Mouse (Mus musculus): ENCODE data around the gene Atpaf1.

Gene Atpaf1

DNA sequence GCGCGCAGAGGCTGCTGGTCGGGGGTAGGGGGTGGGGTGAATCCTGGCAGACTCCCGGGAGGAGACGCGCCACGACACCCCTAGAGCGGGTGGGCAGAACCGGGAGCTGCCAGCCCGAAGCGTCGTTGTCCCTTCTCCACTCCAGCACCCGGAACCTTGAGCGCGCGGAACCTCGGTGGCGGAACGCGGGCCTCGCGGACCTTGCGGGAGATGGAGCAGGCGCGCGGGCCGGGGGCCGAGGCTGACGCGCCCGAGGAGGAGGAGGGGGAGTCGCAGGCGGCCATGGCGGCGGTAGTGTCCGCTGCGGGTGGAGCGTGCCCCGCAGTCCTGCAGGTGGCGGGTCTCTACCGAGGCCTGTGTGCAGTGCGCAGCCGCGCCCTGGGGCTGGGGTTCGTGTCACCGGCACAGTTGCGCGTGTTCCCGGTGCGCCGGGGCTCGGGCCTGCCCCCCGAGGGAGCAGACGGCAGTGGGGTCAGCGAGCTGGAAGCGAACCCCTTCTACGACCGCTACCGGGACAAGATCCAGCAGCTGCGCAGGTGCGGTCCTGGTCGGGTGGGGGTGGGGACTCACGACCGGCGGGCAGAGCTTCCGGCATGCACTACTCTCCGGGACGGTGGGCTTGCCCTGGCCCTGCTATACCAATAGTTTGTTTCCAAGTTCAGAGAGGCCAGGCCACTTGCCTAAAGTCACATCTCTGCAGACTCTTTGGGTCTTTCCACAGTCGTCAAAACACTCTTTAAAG is at the start of gene Atpaf1:
Gene Atpaf1 (plus strand): TSS at position 44 of the 742 bp plus-strand sequence.
- in situ Hi-C loops (cut with MboI; ENCODE audit: low sequenced_read_pairs), result no loop called here

DNA sequence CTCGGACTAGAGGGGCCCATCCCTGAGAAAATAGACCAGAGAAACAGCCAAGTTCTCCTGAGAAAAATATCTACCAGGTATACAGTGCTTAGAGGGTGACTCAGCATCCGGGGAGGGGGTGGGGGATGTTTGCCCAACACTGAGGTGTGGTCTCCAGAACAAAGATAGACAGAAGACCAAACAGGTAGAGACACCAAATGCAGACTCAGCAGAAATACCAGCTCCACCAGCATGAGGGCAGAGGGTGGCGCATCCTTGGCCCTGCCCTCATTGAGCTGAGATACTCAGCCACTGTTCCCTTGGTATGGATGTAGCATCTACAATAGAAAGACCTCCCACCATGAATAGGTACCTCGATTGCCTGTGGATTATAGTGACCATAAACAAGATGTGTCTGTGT is 49.7 kb upstream of the Atpaf1 start:
- in situ Hi-C loops (cut with MboI; ENCODE audit: low sequenced_read_pairs), result loop anchor here (10.0 kb wide), 1 partner anchor 250 kb away; no protein-coding TSS in a partner anchor

DNA sequence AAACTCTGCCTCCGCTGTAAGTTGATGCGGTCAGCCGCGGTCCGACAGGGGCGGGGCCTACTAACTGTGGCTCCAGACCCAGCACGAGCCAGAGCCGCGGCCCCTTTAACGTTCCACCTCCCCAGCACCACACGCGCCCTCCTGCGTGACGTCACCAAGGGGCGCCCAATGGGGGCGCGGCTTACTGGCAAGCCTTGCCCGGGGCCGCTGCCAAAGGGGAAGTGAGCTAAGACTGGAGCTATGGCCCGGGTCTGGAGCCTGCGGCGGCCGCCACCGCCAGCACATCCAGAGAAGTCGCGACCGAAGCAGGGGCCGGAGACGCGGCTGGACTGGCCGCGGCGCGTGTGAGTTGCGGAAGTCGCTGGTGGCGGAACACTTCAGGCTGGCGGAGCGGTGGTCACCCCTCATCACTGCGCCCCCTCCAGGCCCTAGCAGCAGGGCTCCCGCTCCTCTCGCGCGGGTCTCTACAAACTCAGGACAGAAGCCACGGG is 47.0 kb upstream of the Atpaf1 start, which contains the start of gene Efcab14:
Gene Efcab14 (plus strand): TSS at position 194 of the 491 bp plus-strand sequence.
- in situ Hi-C loops (cut with MboI; ENCODE audit: low sequenced_read_pairs), result loop anchor here (10.0 kb wide), 1 partner anchor 247 kb away; no protein-coding TSS in a partner anchor

DNA sequence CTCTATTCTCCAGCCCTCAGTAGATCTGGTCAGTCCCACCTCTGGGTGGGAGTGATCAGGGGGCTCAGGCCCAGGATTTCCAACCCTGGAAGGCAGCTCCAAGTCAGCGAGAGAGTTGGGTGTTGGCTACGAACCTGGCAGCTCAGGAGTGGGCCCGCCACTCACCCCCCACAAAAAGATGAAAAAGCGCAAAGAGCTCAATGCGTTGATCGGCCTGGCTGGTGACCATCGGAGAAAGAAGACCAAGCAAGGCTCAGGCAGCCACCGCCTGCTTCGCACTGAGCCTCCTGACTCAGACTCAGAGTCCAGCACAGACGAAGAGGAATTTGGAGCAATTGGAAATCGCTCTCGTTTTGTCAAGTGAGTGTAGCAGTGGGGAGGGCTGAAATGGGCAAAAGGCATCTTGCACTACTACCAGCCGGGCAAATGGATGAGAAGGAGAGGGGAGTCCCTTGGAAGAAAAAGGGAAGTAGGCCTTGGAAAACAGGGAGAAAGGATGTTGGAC is 46.1 kb upstream of the Atpaf1 start:
- in situ Hi-C loops (cut with MboI; ENCODE audit: low sequenced_read_pairs), result loop anchor here (10.0 kb wide), 1 partner anchor 246 kb away; no protein-coding TSS in a partner anchor

DNA sequence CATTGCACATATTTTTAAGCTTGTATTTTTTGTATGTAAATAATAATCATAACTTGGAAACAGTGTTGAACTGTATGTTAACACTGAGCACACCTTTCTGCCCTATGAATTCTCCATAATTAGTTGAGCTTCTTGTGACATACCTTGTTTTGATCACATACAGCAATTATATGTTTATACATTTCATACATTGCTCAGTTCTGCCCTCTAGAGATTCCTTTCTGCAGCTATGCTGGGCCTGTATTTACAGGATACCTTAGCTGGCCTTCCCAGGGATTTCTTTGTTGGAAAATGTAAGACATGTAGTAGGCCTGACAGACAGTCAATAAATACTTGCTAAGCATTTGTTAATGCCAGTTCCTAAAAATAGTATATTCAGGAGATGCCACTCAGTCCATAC is 42.0 kb upstream of the Atpaf1 start:
- in situ Hi-C loops (cut with MboI; ENCODE audit: low sequenced_read_pairs), result no loop called here

DNA sequence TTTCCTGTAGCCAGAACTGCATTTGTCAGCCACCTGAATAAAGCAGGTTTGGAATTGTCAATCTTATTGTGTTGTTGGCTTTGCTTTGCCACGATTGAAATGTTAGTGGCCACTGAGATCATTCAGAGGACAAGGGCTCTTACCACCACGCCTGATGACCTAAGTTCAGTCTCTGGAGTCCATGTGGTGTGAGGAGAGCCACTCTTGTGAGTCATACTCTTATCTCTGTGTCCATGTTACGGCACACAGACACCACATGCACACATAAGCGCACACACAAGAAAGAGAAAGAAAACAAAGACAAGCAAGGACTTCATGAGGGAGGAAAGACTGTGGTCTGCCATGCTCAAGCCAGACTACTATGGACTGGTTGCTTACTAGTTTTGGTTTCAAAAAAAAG is 41.5 kb upstream of the Atpaf1 start:
- in situ Hi-C loops (cut with MboI; ENCODE audit: low sequenced_read_pairs), result no loop called here

DNA sequence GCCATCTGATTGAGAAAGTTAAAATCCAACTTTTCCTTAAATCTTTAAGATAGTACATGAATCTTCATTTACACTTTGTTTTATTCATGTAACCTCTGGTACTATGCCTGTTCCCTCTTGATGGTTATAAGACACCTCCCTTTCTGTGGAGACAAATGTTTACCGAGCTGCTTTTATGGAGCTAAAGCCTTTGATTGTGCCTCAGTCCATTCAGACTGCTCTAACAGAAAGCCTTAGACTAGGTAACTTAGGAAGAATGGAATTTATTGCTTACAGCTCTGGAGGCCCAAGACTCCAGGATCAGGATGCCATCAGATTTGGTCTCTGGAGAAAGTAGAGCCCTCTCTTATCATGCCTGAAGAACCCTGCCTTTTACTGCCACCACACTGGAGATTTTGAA is 36.4 kb upstream of the Atpaf1 start:
- in situ Hi-C loops (cut with MboI; ENCODE audit: low sequenced_read_pairs), result no loop called here

DNA sequence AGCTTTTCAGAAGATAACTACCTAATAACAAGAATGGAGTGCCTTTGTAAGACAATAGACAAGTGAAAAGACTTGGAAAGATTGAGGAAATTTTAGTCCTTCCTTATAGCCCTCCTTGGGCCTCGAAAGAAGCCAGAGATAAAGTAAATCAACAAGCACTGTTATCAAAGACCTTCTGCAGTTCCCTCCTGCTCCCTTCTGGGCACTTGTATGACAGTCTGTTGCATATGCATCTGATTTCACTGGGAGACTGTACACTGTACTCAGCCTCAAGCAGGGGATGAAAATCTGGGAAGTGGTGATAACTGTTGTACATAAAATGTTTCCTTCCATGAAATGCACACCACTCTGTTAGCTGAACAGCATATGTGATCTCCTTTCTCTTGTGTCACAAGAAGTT is 35.3 kb upstream of the Atpaf1 start:
- in situ Hi-C loops (cut with MboI; ENCODE audit: low sequenced_read_pairs), result no loop called here

DNA sequence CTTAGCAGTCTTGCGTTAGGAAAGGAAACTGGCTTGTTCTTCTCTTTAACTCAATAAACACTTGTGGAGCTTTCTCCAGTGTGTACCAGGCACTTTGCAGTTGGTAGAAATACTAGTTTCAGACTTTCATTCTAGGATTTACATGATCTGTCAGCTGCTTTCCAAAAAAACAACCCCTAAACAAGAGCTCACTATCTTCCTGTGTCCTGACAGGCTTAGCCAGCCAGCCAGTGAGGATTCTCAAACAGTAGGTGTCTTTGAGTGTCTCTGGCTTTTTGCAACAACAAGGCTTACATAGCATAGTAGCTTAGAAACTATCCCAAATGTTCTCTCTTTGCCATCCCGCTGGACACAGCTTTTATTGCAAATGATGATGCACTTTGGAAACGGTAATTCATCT is 30.5 kb upstream of the Atpaf1 start:
- in situ Hi-C loops (cut with MboI; ENCODE audit: low sequenced_read_pairs), result no loop called here

DNA sequence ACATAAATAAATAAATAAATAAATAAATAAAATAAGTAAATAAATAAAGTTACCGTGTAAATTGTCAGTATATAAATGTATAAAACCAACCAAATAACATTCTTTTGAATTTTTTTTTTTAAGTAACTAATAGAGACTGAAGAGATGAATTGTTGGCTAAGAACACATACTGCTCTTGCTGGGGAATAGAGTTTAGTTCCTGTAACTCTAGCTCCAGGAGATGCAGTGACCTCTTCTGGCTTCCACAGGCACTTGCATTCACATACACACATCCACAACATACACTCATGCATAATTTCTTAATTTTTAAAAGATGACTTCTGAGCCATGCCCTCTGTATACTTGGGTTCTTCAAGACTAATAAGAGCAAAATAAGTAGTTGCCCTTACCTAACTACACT is 29.8 kb upstream of the Atpaf1 start:
- in situ Hi-C loops (cut with MboI; ENCODE audit: low sequenced_read_pairs), result no loop called here

DNA sequence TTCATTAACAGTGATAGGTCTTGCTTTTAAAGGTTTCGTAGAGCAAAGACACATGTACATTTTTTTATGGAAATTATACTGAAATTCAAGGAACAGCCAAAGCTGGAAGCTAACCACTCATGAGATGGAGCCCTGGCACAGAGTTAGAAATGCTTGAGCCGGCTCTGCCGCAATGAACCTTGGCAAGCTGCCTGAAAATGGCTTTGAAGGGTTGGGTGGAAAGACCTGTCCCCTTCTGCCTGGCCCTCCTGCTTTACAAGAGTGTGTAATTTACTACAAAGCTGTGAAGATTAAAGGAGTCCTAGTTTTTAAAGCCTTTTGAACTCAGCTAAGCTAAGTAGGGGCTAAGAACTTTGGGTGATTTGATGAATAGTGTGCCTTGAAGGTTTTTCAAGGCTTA is 23.4 kb upstream of the Atpaf1 start:
- in situ Hi-C loops (cut with MboI; ENCODE audit: low sequenced_read_pairs), result no loop called here

DNA sequence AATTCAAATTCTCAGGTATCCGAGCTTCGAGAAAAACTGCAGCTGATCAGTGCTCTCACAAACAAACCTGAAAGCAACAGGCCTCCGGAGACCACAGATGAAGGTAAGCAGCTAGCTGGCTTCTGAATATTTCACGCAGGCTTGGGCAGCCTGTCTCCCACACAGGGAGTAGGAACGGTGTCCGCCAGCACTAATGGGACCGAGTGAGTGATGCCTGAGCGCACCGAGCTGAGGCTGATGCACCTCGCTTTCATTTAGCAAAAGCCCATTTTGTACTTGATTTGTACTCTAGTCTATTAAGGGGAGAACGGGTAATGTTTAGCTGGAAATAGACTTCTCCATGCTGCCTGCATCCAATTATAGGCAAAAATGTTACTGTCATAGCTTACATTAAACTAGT is 20.0 kb upstream of the Atpaf1 start:
- in situ Hi-C loops (cut with MboI; ENCODE audit: low sequenced_read_pairs), result no loop called here

DNA sequence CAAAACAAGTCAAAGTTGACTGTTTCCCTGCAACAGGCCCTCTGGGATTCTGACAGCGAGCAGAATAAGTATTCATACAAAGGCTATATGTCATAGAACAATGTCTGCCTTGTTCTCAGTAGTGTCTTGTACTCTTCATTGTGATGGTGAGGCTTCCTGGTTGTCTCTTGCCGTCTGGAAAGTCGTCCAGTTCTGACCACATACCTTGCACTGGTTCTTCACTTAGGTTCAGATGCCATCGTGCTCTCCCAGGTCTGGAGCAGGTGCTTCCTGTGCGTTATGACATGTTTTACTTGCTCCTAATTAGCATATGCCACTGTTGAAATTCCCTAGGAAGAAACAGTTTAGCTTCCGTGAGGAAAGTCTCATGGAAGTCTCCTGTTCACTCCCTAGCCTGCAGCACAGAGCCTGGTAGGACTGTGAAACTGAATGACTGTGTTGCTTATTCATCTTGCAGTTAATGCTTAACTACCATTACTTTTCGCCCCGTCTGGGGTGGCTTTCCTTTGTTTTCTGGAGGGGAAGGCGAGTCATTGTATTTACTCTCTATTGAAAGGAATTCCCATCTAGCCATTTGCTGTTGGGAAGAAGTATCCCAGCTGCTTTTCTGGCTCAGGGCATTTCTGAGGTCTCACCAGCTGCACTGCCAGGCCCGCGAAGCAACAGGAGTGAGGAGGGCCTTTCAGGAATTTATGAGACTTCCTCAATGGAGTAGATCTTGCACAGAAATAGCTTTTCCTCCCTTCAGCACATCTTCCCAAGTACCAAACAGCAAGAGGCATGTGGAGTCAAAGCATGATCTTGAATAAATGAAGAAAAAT is 16.8 kb upstream of the Atpaf1 start:
- in situ Hi-C loops (cut with MboI; ENCODE audit: low sequenced_read_pairs), result no loop called here

DNA sequence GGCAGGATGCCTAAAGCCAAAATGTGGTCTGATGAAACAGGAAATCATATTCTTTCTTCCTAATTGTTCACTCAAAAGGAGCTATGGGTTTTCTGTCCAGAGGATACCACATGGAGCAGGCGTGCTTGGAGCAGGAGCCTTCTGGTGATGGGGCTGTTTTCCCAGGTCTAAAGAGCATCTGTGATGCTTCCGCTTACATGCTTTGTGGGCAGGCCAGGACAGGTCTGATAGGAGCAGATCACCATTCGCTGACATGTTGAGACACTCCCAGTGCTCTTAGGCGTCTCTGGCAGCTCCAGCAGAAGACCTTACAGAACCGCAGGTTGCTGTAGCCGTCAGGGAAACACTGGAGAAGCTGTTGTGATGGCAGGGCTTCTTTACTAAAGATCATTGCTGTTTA is 9.6 kb upstream of the Atpaf1 start:
- in situ Hi-C loops (cut with MboI; ENCODE audit: low sequenced_read_pairs), result no loop called here

DNA sequence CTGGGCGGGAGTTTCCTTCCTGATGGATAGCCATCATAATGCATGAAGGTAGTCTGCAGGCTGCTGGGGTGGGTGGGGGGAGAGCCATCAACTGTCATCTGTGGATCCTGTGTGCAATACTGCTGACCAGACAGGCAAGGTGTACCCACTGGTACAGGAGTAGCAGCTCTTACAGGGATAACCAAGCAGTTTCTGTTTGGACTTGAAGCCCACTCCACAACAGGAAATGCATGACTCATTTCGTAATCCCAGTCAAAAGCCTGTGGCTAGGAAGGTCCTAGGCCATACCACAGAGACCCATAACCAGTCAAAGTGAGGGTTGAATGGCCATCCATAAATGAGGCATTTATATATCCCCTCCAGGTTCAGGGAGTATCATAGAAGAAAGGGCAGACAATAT is 7.0 kb upstream of the Atpaf1 start:
- in situ Hi-C loops (cut with MboI; ENCODE audit: low sequenced_read_pairs), result no loop called here

DNA sequence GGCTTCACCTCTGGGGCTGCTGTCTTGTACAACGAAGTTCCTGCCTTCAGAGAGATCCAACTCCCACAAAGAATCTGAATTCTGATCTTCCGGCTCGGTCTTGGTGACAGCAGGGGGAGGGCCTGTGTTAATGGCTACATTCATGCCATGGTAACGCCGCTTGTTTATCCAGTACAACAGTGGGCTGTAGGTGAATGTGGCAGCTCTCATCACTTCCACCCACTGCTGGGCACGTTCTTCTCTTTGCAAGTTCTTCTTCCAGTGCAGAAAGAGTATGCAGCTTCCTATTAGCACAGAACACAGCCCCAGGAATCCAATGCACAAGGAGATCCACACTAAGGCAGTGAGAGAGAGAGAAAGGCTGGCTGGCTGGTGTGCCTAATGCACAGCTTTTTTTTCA is 4.3 kb upstream of the Atpaf1 start:
- in situ Hi-C loops (cut with MboI; ENCODE audit: low sequenced_read_pairs), result no loop called here

DNA sequence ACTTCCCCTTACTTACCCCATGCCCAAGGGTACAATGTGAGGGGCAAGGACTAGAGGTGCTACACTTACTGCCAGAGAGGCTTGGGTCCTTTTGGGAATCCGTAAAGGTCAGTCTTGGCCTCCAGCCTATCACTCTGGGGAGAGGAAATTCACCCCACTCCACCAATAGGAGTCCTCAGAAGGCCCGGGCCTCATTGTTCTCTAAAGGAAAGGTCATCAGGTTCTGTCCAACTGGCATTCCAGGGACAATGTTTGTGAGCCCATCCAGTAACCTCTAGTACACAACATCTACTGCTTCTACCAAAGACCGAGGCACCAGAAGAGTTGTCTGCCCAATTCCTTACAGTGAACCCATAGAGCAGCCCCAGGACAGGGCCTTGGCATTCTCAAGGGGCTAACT is 3.7 kb upstream of the Atpaf1 start, which contains the start of gene Tex38:
Gene Tex38 (minus strand): TSS at position 101 of the 400 bp plus-strand sequence.
- in situ Hi-C loops (cut with MboI; ENCODE audit: low sequenced_read_pairs), result no loop called here

DNA sequence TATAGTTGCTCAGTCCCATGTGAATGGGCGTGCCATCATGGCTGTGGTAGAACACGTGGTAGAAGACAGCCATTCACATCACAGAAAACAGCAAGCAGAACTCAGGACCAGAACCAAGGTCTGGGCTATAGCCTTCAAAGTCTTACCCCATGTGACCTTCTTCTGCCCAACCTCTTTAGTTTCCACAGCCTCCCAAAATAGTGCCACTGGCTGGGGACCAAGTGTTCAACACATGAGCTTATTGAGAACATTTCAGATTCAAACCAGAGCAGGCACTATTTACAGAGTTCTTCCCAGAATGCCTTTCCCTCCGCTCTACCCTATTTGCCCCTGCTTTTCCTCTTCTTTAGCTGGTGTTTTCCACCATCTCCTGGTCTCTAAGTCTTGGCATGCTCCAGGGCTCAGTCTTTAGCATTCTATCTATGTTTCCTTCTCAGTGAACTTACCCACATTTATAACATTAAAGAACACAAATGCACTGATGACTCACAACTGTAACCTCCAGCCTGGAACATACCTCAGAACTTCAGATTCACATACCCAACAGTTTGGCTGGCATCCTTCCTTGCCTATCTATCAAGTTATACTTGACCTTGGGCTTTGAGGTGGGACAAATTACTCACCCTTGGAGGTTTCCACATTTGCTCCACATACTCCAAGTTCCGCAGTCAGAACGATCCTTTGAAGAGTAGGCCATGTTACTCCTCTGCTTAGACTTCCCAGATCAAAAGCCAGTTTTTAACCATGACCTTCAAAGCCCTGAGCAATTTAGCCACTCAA is 2.4 kb upstream of the Atpaf1 start:
- in situ Hi-C loops (cut with MboI; ENCODE audit: low sequenced_read_pairs), result no loop called here

DNA sequence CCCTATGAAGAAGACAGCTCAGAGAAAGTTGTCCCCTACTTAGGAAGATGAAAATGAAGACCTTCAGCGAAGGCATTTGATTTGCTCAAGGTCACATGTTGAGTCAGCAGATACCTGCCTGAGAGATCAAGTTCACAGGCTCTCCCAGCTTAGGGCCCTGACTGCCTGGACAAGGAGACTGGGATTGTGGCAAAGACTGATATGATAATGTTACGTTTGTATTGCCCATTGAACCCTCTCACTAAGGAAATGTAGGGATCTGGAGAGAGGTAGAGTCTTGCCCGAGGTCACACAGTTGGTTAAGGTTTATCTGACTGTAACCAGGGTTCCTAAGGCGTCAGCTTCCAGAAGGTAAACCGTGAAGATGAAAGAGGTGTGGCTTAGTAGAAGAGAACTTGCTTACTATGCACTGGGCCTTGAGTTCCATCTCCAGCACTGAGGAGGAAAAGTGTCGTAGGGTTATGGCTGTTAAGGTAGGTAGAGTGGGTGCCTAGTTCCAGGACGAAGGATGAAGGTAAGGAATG is 961 bp downstream of the Atpaf1 start:
- in situ Hi-C loops (cut with MboI; ENCODE audit: low sequenced_read_pairs), result no loop called here

DNA sequence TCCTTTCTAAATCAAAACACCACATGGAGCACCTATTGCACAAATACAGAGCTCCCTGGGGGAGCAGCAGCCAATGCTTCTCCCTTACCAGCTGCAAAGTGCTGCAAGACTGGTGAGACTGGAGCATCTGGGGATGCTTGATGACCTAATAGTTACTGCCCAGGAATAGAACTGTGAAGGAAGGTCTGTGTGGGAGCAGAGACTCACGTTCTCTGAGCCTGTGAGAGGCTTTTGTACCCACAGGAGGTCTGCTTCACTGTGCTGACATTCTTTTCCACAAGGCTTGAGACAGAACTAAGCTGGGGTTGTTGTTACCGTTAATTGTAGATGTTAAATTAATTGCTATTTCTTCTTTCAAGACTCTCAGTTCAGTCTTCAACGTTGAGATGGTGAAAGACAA is 6.3 kb downstream of the Atpaf1 start:
- in situ Hi-C loops (cut with MboI; ENCODE audit: low sequenced_read_pairs), result no loop called here

DNA sequence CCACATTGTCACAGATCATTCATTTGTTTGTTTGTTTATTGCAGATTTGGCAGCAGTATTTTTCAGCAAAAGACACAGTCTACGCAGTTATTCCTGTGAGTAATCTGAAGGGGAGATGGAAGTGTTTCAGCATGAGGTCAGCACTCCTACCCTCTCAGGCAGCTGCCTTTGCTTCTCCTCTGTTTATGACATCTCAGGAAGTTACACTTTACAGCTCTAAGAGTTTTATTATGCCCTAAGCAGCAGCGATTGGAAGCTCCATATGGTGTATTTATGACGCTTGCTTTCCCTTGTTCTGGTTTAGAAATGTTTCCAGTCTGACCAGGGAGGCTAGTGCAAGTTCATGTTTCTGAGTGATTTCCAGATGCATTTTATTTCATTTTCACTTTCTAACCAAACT is 10.7 kb downstream of the Atpaf1 start:
- in situ Hi-C loops (cut with MboI; ENCODE audit: low sequenced_read_pairs), result no loop called here

Measured in CH12F3 (cell line).